Mouse (Mus musculus) natural killer cell, adult 2 months (primary cell): ENCODE data around the gene Plekha5.
"Not testable (repeated sequence)": the region's sequence is repeated elsewhere in the genome, so short reads cannot be mapped to it uniquely, and the experiment has no call there.

Experiments
- DNase-seq, 2 experiments: peaks; one replicate each; pipeline ENCODE4 v3.0.0; 2022; ENCODE audit warnings: low spot score in 2 of 2

Plekha5 gene

GRCm38 (mm10) chr6:140528414-140528813 lies 104.6 kb downstream of the Plekha5 start:
- DNase-seq: no peak

GRCm38 (mm10) chr6:140532858-140533257 lies 109.0 kb downstream of the Plekha5 start:
- DNase-seq: not testable (repeated sequence)

- DNase-seq: no peak
Measured at GRCm38 (mm10) chr6:140533606-140534005, 109.8 kb downstream of the Plekha5 start.

- DNase-seq: no peak
Measured at GRCm38 (mm10) chr6:140535504-140535903, 111.7 kb downstream of the Plekha5 start.

GRCm38 (mm10) chr6:140541919-140542318 lies 118.1 kb downstream of the Plekha5 start:
- no peak for DNase-seq

GRCm38 (mm10) chr6:140543005-140543794 lies 119.3 kb downstream of the Plekha5 start:
- DNase-seq: no peak

- no peak for DNase-seq
Measured at GRCm38 (mm10) chr6:140546095-140546494, 122.2 kb downstream of the Plekha5 start.

GRCm38 (mm10) chr6:140546648-140547201 lies 122.9 kb downstream of the Plekha5 start:
- DNase-seq: no peak

GRCm38 (mm10) chr6:140547203-140547944 lies 123.5 kb downstream of the Plekha5 start:
- DNase-seq: no peak

- no peak for DNase-seq
Measured at GRCm38 (mm10) chr6:140548082-140548769, 124.4 kb downstream of the Plekha5 start.

- DNase-seq: no peak
Measured at GRCm38 (mm10) chr6:140550741-140551140, 126.9 kb downstream of the Plekha5 start.

GRCm38 (mm10) chr6:140554261-140554660 lies 130.4 kb downstream of the Plekha5 start:
- DNase-seq: no peak

GRCm38 (mm10) chr6:140559411-140559810 lies 135.6 kb downstream of the Plekha5 start:
- DNase-seq: no peak

GRCm38 (mm10) chr6:140561151-140561916 lies 137.5 kb downstream of the Plekha5 start:
- DNase-seq: no peak

GRCm38 (mm10) chr6:140561917-140562590 lies 138.2 kb downstream of the Plekha5 start:
- DNase-seq: no peak

GRCm38 (mm10) chr6:140567199-140567598 lies 143.3 kb downstream of the Plekha5 start:
- no peak for DNase-seq

- no peak for DNase-seq
Measured at GRCm38 (mm10) chr6:140567897-140568296, 144.0 kb downstream of the Plekha5 start.

GRCm38 (mm10) chr6:140570152-140570551 lies 146.3 kb downstream of the Plekha5 start:
- no peak for DNase-seq

GRCm38 (mm10) chr6:140574943-140575342 lies 151.1 kb downstream of the Plekha5 start:
- DNase-seq: no peak

GRCm38 (mm10) chr6:140576133-140576532 lies 152.3 kb downstream of the Plekha5 start:
- DNase-seq: no peak
